Mouse (Mus musculus) megakaryocyte, embryonic 14.5 days (primary cell): ENCODE measurements at regions not wholly inside any gene's neighbourhood (a gene's known extent, or its start where the extent isn't known, plus 50 kb on each side); places are given as distances from the start of the nearest gene placed in this dataset.

ENCODE experiments used
- FLI1 ChIP-seq: IDR thresholded peaks from 2 replicates; pipeline ENCODE4 v1.6.1; 2012; ENCODE audit warnings: low read length, inconsistent platforms, mixed read lengths
- GATA1 ChIP-seq: IDR thresholded peaks from 3 replicates; pipeline ENCODE4 v1.6.1; 2012; ENCODE audit warnings: mixed read lengths, low read length, inconsistent platforms, borderline replicate concordance

GRCm38 (mm10) chr15:31819219-31819618, 217.6 kb downstream of the Fam173b start:
- TF ChIP-seq GATA1 (no peak), FLI1 (no peak)
